Mouse (Mus musculus): ENCODE results near the gene Calm3. TPM values are rescaled to one million over a fixed set of nuclear protein-coding genes. Genes with fewer than 3 reads are reported as not detected.
"Not testable (repeated sequence)": the region's sequence is repeated elsewhere in the genome, so short reads cannot be mapped to it uniquely, and the experiment has no call there.

Calm3 gene
- total RNA-seq (2022) = 100 to 1,000 TPM; 386 to 534 (median 424) TPM

GRCm38 (mm10) chr7:16924037-16924834 lies at the start of gene Calm3:
Gene Calm3 (minus strand): TSS chr7:16924114.
- DNase-seq (ENCODE audit: low spot score in 2 of 2) = peak; percentile 99 to 100

GRCm38 (mm10) chr7:16971160-16971559 lies 47.2 kb upstream of the Calm3 start:
- no peak for DNase-seq (ENCODE audit: low spot score in 2 of 2)

- no peak for DNase-seq (ENCODE audit: low spot score in 2 of 2)
Observed at GRCm38 (mm10) chr7:16968414-16968813, 44.5 kb upstream of the Calm3 start.

GRCm38 (mm10) chr7:16961678-16962077 lies 37.8 kb upstream of the Calm3 start:
- no peak for DNase-seq (ENCODE audit: low spot score in 2 of 2)

GRCm38 (mm10) chr7:16959539-16960187 lies 35.7 kb upstream of the Calm3 start, which contains the start of gene Pnmal1:
Gene Pnmal1 (plus strand): TSS chr7:16959679.
- no peak for DNase-seq (ENCODE audit: low spot score in 2 of 2)

- DNase-seq (ENCODE audit: low spot score in 2 of 2) = no peak
Observed at GRCm38 (mm10) chr7:16956410-16957265, 32.7 kb upstream of the Calm3 start.

GRCm38 (mm10) chr7:16955712-16956111 lies 31.8 kb upstream of the Calm3 start:
- no peak for DNase-seq (ENCODE audit: low spot score in 2 of 2)

- not testable (repeated sequence) for DNase-seq (ENCODE audit: low spot score in 2 of 2)
Observed at GRCm38 (mm10) chr7:16953776-16954175, 29.9 kb upstream of the Calm3 start.

GRCm38 (mm10) chr7:16950861-16951635 lies 27.1 kb upstream of the Calm3 start:
- peak; percentile 44 to 60 for DNase-seq (ENCODE audit: low spot score in 2 of 2)

- peak; percentile 28 to 41 for DNase-seq (ENCODE audit: low spot score in 2 of 2)
Observed at GRCm38 (mm10) chr7:16949908-16950841, 26.3 kb upstream of the Calm3 start.

- DNase-seq (ENCODE audit: low spot score in 2 of 2) = no peak
Observed at GRCm38 (mm10) chr7:16948923-16949458, 25.1 kb upstream of the Calm3 start.

- no peak for DNase-seq (ENCODE audit: low spot score in 2 of 2)
Observed at GRCm38 (mm10) chr7:16947959-16948361, 24.0 kb upstream of the Calm3 start.

- no peak for DNase-seq (ENCODE audit: low spot score in 2 of 2)
Observed at GRCm38 (mm10) chr7:16947349-16947895, 23.5 kb upstream of the Calm3 start.

- DNase-seq (ENCODE audit: low spot score in 2 of 2) = no peak
Observed at GRCm38 (mm10) chr7:16946441-16947348, 22.8 kb upstream of the Calm3 start.

- no peak for DNase-seq (ENCODE audit: low spot score in 2 of 2)
Observed at GRCm38 (mm10) chr7:16945419-16945818, 21.5 kb upstream of the Calm3 start.

- DNase-seq (ENCODE audit: low spot score in 2 of 2) = no peak
Observed at GRCm38 (mm10) chr7:16944808-16945315, 20.9 kb upstream of the Calm3 start.

- DNase-seq (ENCODE audit: low spot score in 2 of 2) = peak in 1 of 2 experiments; percentile 39
Observed at GRCm38 (mm10) chr7:16944061-16944807, 20.3 kb upstream of the Calm3 start, which contains the start of gene Pnmal2. Gene Pnmal2 (plus strand): TSS chr7:16944682.
